Mouse (Mus musculus) C2C12 (cell line): ENCODE data around the gene Il1r1. TPM values are rescaled to one million over a fixed set of nuclear protein-coding genes. Genes with fewer than 3 reads are reported as not detected.

ENCODE experiments used
- H3K27me3 ChIP-seq: one replicate; pipeline ENCODE4 v1.6.1; 2011; ENCODE audit not compliant: control insufficient read depth, insufficient read depth, insufficient read length
- H3K36me3 ChIP-seq: one replicate; pipeline ENCODE4 v1.6.1; 2011; ENCODE audit not compliant: control insufficient read depth, insufficient read depth
- H3K4me3 ChIP-seq: one replicate; pipeline ENCODE4 v1.5.1; 2011; ENCODE audit warnings: mild to moderate bottlenecking, control low read depth; ENCODE audit not compliant: poor library complexity, insufficient read depth, severe bottlenecking
- H3K79me2 ChIP-seq: one replicate; pipeline ENCODE4 v1.6.1; 2011; ENCODE audit not compliant: control insufficient read depth, insufficient read depth
- H3K79me3 ChIP-seq: one replicate; pipeline ENCODE4 v1.6.1; 2011; ENCODE audit warnings: low read depth, control low read depth
- H3ac ChIP-seq: one replicate; pipeline ENCODE3; 2011; ENCODE audit warnings: low read depth; ENCODE audit not compliant: control insufficient read depth, insufficient read length
- CEBPB ChIP-seq: IDR thresholded peaks from one replicate; pipeline ENCODE4 v1.6.1; 2011; ENCODE audit warnings: low read depth, mild to moderate bottlenecking, control low read depth, moderate library complexity
- CTCF ChIP-seq: IDR thresholded peaks from one replicate; pipeline ENCODE4 v1.5.1; 2011; ENCODE audit not compliant: control insufficient read depth, insufficient read depth, insufficient read length
- FOSL1 ChIP-seq: IDR thresholded peaks from one replicate; pipeline ENCODE4 v1.8.0; 2011; ENCODE audit warnings: mild to moderate bottlenecking, low read length; ENCODE audit not compliant: poor library complexity, insufficient read depth, severe bottlenecking
- MAX ChIP-seq: IDR thresholded peaks from one replicate; pipeline ENCODE4 v1.6.1; 2011; ENCODE audit warnings: mild to moderate bottlenecking, control low read depth
- MYOD1 ChIP-seq: IDR thresholded peaks from one replicate; pipeline ENCODE4 v1.6.1; 2011; ENCODE audit warnings: low read depth; ENCODE audit not compliant: control insufficient read depth, insufficient read length
- MYOG ChIP-seq: IDR thresholded peaks from one replicate; pipeline ENCODE4 v1.6.1; 2011; ENCODE audit not compliant: control insufficient read depth, insufficient read length; ENCODE audit errors: extremely low read depth
- USF1 ChIP-seq: IDR thresholded peaks from one replicate; pipeline ENCODE4 v1.6.1; 2011; ENCODE audit warnings: low read depth, mild to moderate bottlenecking, control low read depth, moderate library complexity
- long read RNA-seq, 2 experiments: library from polyadenylated mRNA; unstranded; transcript quantifications; one replicate each; pipeline ENCODE4 v2.0.0; 2019 to 2020
- polyA plus RNA-seq: library from polyadenylated mRNA; unstranded; fragments of >200 nt; fragmentation: generic; extraction: Trizol; gene quantifications from one replicate; pipeline ENCODE4 v1.2.1, GENCODE M21; 2012; ENCODE audit warnings: missing spikeins

Il1r1 gene
- 16.8 TPM for polyA plus RNA-seq
- long read RNA-seq, experiment 1, partial matches to known transcripts: 0 of 2 reads
- long read RNA-seq, experiment 1, other reads (novel, unspliced or antisense): 2 of 2 reads
- long read RNA-seq, experiment 2, full-length matches to known transcripts: 12 of 27 reads
- long read RNA-seq, experiment 2, partial matches to known transcripts: 4 of 27 reads
- long read RNA-seq, experiment 2, other reads (novel, unspliced or antisense): 11 of 27 reads

DNA sequence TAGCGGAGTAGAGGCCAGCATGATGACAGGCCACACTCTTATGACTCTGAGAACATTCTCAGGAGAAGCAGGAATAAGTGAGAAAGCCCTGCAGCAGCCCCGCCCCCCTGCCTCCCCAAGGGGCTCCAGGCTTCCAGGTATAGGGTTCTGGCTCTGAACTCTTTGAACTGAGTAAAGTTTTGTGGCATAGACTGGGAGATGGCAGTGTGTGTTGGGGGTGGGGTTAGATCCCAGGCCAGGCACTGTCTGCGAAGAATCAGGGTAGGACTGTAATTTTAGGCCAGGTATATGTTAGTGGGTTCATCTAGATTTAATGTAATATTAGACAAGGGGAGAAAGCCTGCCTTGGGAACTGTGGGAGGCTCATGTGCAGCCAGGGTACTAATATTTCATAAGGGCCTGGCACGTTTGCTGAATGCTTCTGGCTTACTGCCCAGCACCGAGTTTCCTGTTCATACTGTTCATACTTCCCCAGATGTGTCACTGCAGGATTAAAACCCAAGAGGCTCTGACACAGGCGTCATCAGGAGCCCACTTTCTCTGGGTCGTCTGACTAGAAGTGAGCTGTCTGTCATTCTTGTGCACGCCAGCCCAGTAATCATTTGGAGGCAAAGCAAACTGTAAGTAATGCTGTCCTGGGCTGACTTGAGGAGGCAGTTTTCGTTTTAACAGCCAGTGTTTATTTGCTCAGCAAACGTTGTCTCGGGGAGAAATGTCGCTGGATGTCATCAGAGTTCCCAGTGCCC is at the start of gene Il1r1:
TSS of gene Il1r1 (plus strand) at position 542 of the 746 bp plus-strand sequence.
- Histone ChIP-seq H3K79me2 (no peaks in the 10 kb centered on the region), H3K36me3 (no peaks in the 10 kb centered on the region), H3K27me3 (no peaks in the 10 kb centered on the region), H3ac (peak within 1 kb of the TSS; percentile 34), H3K4me3 (no peak within 1 kb of the TSS), H3K79me3 (no peaks in the 10 kb centered on the region)
- TF ChIP-seq USF1: no peak
- TF ChIP-seq MYOD1: no peak
- TF ChIP-seq CEBPB: peak; percentile 56
- peak; percentile 52 for TF ChIP-seq MAX
- no peak for TF ChIP-seq CTCF
- TF ChIP-seq MYOG: no peak
- peak; percentile 54 for TF ChIP-seq FOSL1

DNA sequence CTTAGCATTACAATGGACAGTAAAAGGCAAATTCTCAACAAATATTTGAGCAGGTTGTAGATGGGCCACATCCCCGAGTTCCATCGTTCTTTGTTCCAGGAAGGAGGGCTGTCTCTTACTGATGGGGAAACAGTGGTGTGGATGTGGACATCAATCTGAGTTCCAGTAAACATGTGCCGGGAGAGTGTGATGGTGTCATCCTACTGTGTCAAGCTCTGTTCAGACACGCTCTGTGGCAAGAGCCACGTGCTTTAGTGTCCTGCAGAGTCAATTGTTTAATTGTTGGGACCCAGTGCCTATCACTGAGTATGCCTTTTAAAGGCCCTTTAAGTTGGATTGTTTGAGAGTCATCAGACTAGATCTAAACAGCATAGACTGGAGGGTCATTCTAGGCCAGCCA is 49.8 kb upstream of the Il1r1 start:
- TF ChIP-seq CTCF: no peak
- no peaks in the 10 kb centered on the region for H3K79me3 ChIP-seq

DNA sequence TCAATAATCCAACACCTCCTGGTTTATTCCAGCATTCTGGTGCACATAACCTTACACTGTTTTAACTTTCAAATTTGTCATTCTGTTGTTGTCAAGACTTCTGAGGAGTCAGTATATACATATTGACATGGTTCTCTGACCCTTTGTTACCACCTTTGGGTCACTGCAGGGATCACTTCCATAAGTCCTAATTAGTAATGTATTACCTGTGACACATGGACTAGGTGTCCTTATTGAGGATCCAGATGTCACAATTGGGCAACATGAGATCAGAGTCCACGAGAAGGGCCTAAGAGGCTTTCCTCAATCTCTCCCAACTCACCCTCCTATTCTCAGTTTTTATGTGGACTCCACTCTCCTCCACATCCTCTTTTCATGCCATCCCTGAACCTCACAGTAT is 49.1 kb upstream of the Il1r1 start:
- TF ChIP-seq CEBPB (no peak), CTCF (no peak), MYOG (no peak), FOSL1 (no peak), MYOD1 (no peak), MAX (no peak), USF1 (no peak)
- H3ac ChIP-seq: no peak overlapping the region
- H3K79me2 ChIP-seq: no peaks in the 10 kb centered on the region
- H3K36me3 ChIP-seq: no peaks in the 10 kb centered on the region
- no peak overlapping the region for H3K4me3 ChIP-seq
- H3K27me3 ChIP-seq: no peaks in the 10 kb centered on the region
- no peaks in the 10 kb centered on the region for H3K79me3 ChIP-seq

More for the DNA sequence above, 49.8 kb upstream of the Il1r1 start:
- Histone ChIP-seq H3K4me3 (no peak overlapping the region), H3K27me3 (no peaks in the 10 kb centered on the region), H3ac (no peak overlapping the region), H3K36me3 (no peaks in the 10 kb centered on the region), H3K79me2 (no peaks in the 10 kb centered on the region)

- H3K79me2 ChIP-seq: no peaks in the 10 kb centered on the region
Observed at GRCm38 (mm10) chr1:40179031-40179430, 45.8 kb upstream of the Il1r1 start.

DNA sequence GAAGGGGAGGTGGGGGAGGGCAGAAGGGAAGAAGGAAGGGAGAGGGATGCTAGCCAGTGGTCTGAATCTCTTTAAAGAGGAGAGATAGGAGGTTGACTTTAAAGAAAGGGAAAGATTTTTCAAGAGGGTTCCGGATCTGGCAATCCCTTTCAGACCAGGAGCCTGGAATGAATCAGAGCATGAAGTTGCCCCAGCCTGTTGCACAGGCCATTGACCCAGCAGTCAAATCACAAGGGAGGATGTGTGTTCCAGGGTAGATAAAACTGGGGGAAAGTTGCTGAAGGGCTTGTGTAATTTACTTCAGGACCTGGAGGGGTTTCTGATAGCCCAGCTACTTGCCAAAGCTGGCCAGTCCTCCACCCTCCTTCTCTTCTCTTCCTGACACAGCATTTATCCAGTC is 45.4 kb upstream of the Il1r1 start:
- no peak overlapping the region for H3ac ChIP-seq
- no peak for TF ChIP-seq CTCF
- TF ChIP-seq MYOG: no peak
- TF ChIP-seq USF1: no peak
- no peak for TF ChIP-seq MYOD1
- no peak for TF ChIP-seq CEBPB
- no peak for TF ChIP-seq MAX
- TF ChIP-seq FOSL1: no peak
- no peaks in the 10 kb centered on the region for H3K79me3 ChIP-seq
- no peak overlapping the region for H3K4me3 ChIP-seq
- H3K27me3 ChIP-seq: no peaks in the 10 kb centered on the region
- no peaks in the 10 kb centered on the region for H3K79me2 ChIP-seq
- no peaks in the 10 kb centered on the region for H3K36me3 ChIP-seq

More at GRCm38 (mm10) chr1:40179031-40179430, 45.8 kb upstream of the Il1r1 start:
- TF ChIP-seq MYOD1: no peak
- TF ChIP-seq CTCF: no peak
- no peak for TF ChIP-seq FOSL1
- H3K27me3 ChIP-seq: no peaks in the 10 kb centered on the region
- H3K36me3 ChIP-seq: no peaks in the 10 kb centered on the region
- H3K79me3 ChIP-seq: no peaks in the 10 kb centered on the region
- no peak overlapping the region for H3K4me3 ChIP-seq
- no peak overlapping the region for H3ac ChIP-seq

- no peak overlapping the region for H3K4me3 ChIP-seq
- H3ac ChIP-seq: no peak overlapping the region
- H3K27me3 ChIP-seq: no peaks in the 10 kb centered on the region
- TF ChIP-seq MYOD1 (no peak), FOSL1 (no peak), CEBPB (no peak)
- H3K79me3 ChIP-seq: no peaks in the 10 kb centered on the region
- no peaks in the 10 kb centered on the region for H3K36me3 ChIP-seq
- no peaks in the 10 kb centered on the region for H3K79me2 ChIP-seq
Observed at GRCm38 (mm10) chr1:40180861-40181260, 44.0 kb upstream of the Il1r1 start.
